Mouse (Mus musculus) gastrocnemius, postnatal 4 days (tissue): ENCODE data around the gene Cfap58. TPM values are rescaled to one million over a fixed set of nuclear protein-coding genes. Genes with fewer than 3 reads are reported as not detected.

Source experiments
- DNase-seq, 2 experiments: peaks; one replicate each; pipeline ENCODE4 v3.0.0; 2021 to 2022; ENCODE audit warnings: low spot score in 2 of 2, mixed read lengths in 2 of 2
- microRNA-seq: library from miRNA; unstranded; fragments of <30 nt; microRNA quantifications from one replicate; pipeline ENCODE4 v1.2.0, GENCODE M21; 2021
- total RNA-seq, 2 experiments: library from RNA; stranded (reverse); gene quantifications; 2 replicates each; pipeline ENCODE4 v1.2.3; 2021

The Cfap58 gene
- total RNA-seq, 2 experiments from 2014 or later: not detected

DNA sequence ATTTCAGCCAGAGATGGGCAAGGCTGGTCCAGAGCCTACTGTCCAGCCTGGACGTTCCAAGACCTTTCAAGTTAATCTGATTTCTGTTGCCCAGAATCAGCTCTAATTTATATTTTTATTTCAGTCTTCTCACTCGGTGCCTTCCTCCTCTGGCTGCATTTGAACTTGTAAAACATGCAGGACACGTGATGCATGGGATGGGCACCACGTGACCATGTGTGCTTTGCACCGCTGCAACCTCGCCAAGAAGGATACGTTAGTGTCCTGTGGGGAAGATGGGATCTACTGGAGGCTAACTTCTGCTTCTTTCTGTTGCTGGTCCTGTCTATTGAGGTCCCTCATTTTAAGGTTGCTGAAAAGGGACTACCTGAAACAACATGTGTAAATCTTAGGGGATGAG is 109.8 kb downstream of the Cfap58 start:
- no peak for DNase-seq

DNA sequence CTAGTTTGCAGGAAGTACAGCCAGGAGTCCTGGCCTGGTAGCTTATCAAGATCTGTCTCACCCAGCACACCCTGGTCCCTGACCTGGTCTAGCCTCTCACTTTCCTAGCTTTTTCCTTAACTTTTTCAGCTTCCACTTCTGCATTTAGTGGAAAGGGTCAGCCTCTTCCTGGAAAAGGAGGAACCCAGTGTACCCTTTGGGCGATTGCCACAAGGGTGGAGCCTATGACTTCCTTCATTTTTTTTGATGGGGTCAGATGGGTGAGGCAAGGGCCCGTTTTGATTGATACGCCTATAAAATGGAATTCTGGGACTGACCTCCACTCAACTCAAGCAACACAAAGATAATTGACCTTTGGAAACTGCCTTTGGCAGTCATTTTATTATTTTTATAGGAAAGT is 111.9 kb downstream of the Cfap58 start:
- no peak for DNase-seq

DNA sequence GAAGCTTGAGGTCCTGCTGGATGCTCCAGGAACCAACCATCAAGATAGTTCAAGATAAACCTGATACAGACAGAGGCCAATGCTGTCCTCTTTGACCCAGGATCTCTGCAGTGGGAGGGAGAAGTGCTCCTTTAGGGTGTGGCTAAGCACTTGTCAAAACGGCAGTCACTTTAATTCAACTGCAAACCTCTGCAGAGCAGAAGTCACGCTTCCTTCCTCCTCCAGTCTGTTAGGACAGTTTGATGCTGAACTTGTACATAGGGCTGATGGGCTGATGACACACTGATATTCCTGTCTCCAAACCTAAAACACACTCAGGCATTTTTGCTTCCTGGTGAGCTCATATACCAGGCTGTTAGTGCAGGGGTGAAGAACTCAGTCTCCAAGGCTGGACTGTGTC is 125.8 kb downstream of the Cfap58 start:
- DNase-seq: no peak

DNA sequence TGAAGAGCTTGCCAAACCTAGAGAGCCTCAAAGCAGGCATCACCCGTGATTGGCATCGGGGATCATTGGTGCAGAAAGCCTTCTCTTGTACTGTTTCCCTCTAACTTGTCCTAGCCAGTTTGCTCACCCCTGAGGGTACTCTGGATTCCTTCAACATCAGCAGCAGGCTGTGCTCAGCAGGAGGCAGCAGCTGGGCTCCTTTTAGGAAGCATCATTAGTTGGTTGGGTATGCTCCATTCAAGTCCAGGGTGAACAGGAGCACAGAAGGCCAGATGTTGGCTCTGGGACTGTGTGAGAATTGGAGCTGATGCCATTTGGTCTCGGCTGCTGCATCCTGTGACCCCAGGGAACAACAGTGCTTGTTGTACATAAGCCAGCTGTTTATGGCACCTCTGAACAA is 142.2 kb downstream of the Cfap58 start:
- no peak for DNase-seq

DNA sequence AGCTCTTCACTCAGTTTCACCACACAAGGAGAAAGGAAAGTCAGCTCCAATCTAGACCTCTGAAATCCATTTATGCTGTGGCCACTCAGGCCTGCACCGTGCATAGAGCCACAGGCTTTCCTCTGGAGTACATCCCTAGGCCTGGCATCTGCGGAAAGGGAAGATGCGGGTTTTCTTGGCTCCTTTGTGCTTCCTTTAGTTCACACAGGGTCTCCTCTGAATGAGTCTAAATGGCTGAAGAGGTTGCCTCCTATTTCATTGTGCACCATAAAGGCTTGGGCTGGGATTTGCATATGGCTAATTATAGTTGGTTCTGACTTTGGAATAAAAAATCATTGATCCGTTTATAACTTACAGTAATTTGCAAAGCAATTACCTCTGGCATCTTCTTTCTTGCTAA is 144.0 kb downstream of the Cfap58 start:
- DNase-seq: no peak

Small RNA genes within 50 kb of the gene (microRNA-seq; reads per million reads assigned to microRNA genes)
- not detected for gene Gm22240

Other genes with a start within 250 kb of the Cfap58 start
- 1 to 10 TPM; 1.4 to 2.3 TPM for gene Col17a1, start 245.6 kb upstream of the Cfap58 start, total RNA-seq
- gene Sfr1, start 206.0 kb upstream of the Cfap58 start, total RNA-seq: 100 to 1,000 TPM; 116 to 127 TPM
- 10 to 100 TPM; 30.0 to 34.3 TPM for gene Gsto1, start 82.7 kb upstream of the Cfap58 start, total RNA-seq
- 1 to 10 TPM; 1.3 to 1.9 TPM for gene Gsto2, start 72.1 kb upstream of the Cfap58 start, total RNA-seq
- under 1 TPM in 1 of 2 experiments, not detected in 1; 0.32 TPM for gene Cfap43, start 18.4 kb upstream of the Cfap58 start, total RNA-seq
- gene Itprip, start 18.4 kb upstream of the Cfap58 start, total RNA-seq: 1 to 10 TPM; 2.9 to 4.3 TPM